Mouse (Mus musculus) midbrain, embryonic 11.5 days (tissue): Measurements from ENCODE around the gene Tmem198b. TPM values are rescaled to one million over a fixed set of nuclear protein-coding genes. Genes with fewer than 3 reads are reported as not detected.

Experiments used
- ATAC-seq: fragments of 200-750 bp; cut with Nextera tagmentation; 2 replicates; pipeline ENCODE4 v1.8.0; 2017; ENCODE audit warnings: moderate TSS enrichment, moderate library complexity; ENCODE audit not compliant: low FRiP score
- DNase-seq: peaks from one replicate; pipeline ENCODE4 v3.0.0; 2015; ENCODE audit warnings: low spot score; ENCODE audit errors: missing footprints
- H3K27ac ChIP-seq: fragments of 300-500 bp; sonication (generic); 2 replicates; pipeline ENCODE4 v1.5.1; 2014; ENCODE audit warnings: low read depth, low read length
- H3K27me3 ChIP-seq: fragments of 300-500 bp; sonication (generic); 2 replicates; pipeline ENCODE4 v1.6.1; 2014; ENCODE audit warnings: mild to moderate bottlenecking, low read length, moderate library complexity, mixed read lengths; ENCODE audit not compliant: control insufficient read depth, insufficient read depth
- H3K36me3 ChIP-seq: fragments of 300-500 bp; sonication (generic); 2 replicates; pipeline ENCODE4 v1.6.1; 2014; ENCODE audit warnings: mild to moderate bottlenecking, low read length, moderate library complexity, mixed read lengths; ENCODE audit not compliant: control insufficient read depth, insufficient read depth
- H3K4me1 ChIP-seq: fragments of 300-500 bp; sonication (generic); 2 replicates; pipeline ENCODE4 v1.6.1; 2014; ENCODE audit warnings: low read length; ENCODE audit not compliant: control insufficient read depth, insufficient read depth
- H3K4me2 ChIP-seq: fragments of 300-500 bp; sonication (generic); 2 replicates; pipeline ENCODE4 v1.6.1; 2014; ENCODE audit warnings: mild to moderate bottlenecking, moderate library complexity
- H3K4me3 ChIP-seq: fragments of 300-500 bp; sonication (generic); 2 replicates; pipeline ENCODE4 v1.5.1; 2014; ENCODE audit warnings: low read depth, low read length
- H3K9ac ChIP-seq: fragments of 300-500 bp; sonication (generic); 2 replicates; pipeline ENCODE4 v1.6.1; 2014; ENCODE audit warnings: low read length
- H3K9me3 ChIP-seq: fragments of 300-500 bp; sonication (generic); 2 replicates; pipeline ENCODE4 v1.6.1; 2016; ENCODE audit warnings: low read length; ENCODE audit not compliant: control insufficient read depth
- WGBS: fragments of 180-500 bp; shearing (Covaris S2); extraction: QIAGEN DNeasy Blood & Tissue Kit; methylation state at CpG from one replicate; pipeline ENCODE4 v1.1.7; 2014; 5-methylcytosine and 5-hydroxymethylcytosine counted together
- polyA plus RNA-seq: library from polyadenylated mRNA; unstranded; fragments of >200 nt; fragmentation: Nextera tagmentation; extraction: Ambion mirVana; gene quantifications from 2 replicates; pipeline ENCODE4 v1.2.1, GENCODE M21; 2014

Tmem198b gene
- 17.4 and 18.6 TPM in 2 replicates for polyA plus RNA-seq

DNA sequence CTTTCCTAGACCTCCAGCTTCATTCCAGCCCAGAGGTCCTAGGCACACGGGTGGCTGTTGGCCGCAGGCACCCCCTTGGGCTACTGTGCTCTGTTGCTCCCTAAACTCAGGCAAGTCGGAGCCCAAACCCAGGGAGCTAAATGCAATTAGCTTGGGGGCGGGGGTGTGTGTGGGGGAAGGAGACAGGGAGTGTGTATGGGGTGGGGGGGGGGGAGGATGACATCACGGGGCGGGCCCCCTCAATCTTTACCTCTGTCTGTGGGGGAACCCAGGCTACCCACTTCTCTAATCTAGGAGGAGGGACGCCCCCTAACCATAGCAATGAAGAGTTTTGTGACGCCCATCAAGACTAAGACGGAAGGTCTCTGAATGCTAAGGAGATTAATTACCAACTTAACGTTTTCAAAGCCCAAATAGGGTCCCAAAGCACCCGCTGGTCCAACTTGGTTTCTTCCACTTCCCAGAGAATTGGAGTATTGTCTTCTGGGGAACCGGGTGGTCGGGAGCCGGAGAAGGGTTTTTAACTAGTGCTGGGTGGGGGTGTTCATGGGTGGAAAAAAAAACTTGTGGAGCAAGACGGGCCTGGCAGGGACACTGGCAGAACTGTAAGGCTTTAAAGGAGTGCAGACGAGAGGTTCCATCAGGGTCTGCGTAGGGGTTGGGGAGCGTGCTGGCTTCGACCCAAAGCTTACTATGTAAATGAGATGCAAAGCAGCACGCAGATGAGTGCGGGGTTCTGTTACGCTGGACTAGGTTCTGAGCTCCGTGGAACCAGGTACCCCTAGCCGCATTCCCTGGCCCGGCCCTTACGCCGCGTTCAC, at the start of gene Tmem198b:
Tmem198b (minus strand) TSS at position 100 of the 821 bp plus-strand sequence.
- peak; percentile 98 for DNase-seq
- Histone ChIP-seq H3K36me3 (no peaks in the 10 kb centered on the region), H3K9ac (peak within 1 kb of the TSS; percentile 89), H3K4me3 (peak within 1 kb of the TSS; percentile 78), H3K4me2 (peak within 1 kb of the TSS; percentile 80), H3K27ac (peak within 1 kb of the TSS; percentile 93), H3K27me3 (no peaks in the 10 kb centered on the region), H3K4me1 (peaks cover 26% of the 10 kb centered on the region), H3K9me3 (no peaks in the 10 kb centered on the region)
- ATAC-seq: peak; percentile 73
- under 1% methylated on average over 28 of the region's 28 CpGs for WGBS

DNA sequence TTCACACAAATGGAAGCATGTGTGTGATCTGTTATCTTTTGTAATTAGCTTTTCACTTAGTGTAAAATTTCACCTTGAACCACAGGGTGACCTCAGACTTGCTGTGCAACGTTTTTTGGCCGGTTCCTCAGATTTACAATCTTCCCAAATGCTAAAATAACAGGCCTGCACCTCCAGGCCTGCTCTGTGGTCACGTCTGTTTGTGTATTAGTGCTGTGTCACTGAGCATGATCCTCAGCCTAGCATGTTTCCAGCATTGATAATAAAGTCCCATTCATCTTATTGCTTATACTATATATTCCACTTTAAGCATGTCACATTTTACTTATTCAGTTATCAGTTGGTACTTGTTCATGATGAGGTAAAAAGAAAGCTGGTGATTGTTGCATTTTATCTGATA, 46.2 kb upstream of the Tmem198b start:
- no peaks in the 10 kb centered on the region for H3K4me1 ChIP-seq
- WGBS: 76% methylated on average over 3 of the region's 3 CpGs
- H3K27me3 ChIP-seq: no peaks in the 10 kb centered on the region
- H3K27ac ChIP-seq: no peak overlapping the region
- no peak overlapping the region for H3K4me3 ChIP-seq
- H3K9ac ChIP-seq: no peak overlapping the region
- peak; percentile 8 for DNase-seq
- no peak overlapping the region for H3K4me2 ChIP-seq
- H3K36me3 ChIP-seq: peaks cover 6% of the 10 kb centered on the region; the same call in 1 of the 2 replicates
- ATAC-seq: no peak
- H3K9me3 ChIP-seq: no peaks in the 10 kb centered on the region

DNA sequence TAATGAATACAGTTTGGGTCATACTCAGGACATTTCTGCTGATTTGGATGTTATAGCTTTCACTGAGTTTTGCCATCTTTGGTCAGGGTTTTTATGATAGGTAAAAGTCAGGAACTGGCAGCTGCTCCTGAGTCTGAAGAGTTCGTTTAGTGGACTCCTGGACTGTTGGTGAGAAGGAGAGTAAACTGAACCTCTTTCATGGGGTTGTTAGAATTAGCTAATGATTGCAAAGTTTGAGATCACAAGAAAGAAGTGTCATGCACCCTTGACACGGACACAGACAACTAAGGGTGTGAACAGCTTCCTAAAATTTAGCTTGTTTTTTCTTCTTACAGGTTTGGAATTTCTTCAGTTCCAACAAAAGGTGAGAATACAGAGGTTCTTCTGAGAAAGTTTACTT, 44.3 kb upstream of the Tmem198b start:
- ATAC-seq: no peak
- no peak for DNase-seq
- Histone ChIP-seq H3K27me3 (no peaks in the 10 kb centered on the region), H3K27ac (no peak overlapping the region), H3K9ac (no peak overlapping the region), H3K36me3 (peaks cover 6% of the 10 kb centered on the region; the same call in 1 of the 2 replicates), H3K4me3 (no peak overlapping the region), H3K4me1 (no peaks in the 10 kb centered on the region), H3K4me2 (no peak overlapping the region), H3K9me3 (no peaks in the 10 kb centered on the region)
- WGBS: 80% methylated on average over 2 of the region's 2 CpGs

DNA sequence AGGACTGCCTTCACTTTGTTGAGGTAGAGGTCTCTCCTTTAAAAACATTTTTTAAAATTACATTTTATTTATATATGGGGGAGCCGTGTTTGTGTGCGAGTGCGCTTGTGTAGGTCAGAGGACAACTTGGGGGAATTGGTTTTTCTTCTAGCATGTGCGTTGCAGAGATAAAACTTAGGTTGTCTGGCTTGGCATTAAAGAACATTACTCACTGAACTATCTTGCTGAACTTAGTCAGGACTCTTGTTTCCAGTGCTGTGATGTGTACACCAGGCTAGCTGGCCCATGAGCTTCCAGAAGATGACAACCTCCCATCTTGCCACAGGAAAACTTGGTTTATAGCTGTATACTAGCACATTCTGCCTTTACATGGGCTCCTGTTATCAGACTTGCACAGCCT, 42.5 kb upstream of the Tmem198b start:
- H3K27ac ChIP-seq: no peak overlapping the region
- 97% methylated on average over 4 of the region's 4 CpGs for WGBS
- ATAC-seq: no peak

DNA sequence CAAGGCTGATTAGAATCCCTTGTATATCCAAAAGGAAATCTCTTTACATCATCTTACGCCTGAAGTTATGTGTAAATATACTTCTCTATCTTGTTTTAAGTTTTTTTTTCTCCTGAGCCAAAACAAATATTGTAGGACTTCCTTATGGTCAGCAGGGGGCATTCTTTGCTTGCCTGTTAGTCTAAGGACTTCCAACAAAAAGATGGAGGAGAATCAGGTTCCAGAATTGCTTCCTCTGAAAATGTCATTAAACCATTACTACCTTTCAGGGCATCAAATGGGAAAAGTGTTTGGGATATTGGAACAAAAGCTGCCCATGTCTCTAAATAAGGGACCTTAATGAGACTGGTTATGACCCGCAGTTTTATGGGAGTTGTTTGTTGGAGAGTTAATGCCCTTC, 41.3 kb upstream of the Tmem198b start:
- no peak overlapping the region for H3K4me2 ChIP-seq
- H3K36me3 ChIP-seq: peaks cover 4% of the 10 kb centered on the region; the same call in 1 of the 2 replicates
- ATAC-seq (no peak), DNase-seq (peak; percentile 88)
- no peak overlapping the region for H3K27ac ChIP-seq
- no peak overlapping the region for H3K9ac ChIP-seq
- H3K4me3 ChIP-seq: no peak overlapping the region
- 62% methylated on average over 2 of the region's 2 CpGs for WGBS
- no peaks in the 10 kb centered on the region for H3K27me3 ChIP-seq
- H3K9me3 ChIP-seq: no peaks in the 10 kb centered on the region
- no peaks in the 10 kb centered on the region for H3K4me1 ChIP-seq

More for the DNA sequence above, 42.5 kb upstream of the Tmem198b start:
- Histone ChIP-seq H3K4me2 (no peak overlapping the region), H3K9me3 (no peaks in the 10 kb centered on the region), H3K9ac (no peak overlapping the region), H3K4me3 (no peak overlapping the region), H3K4me1 (no peaks in the 10 kb centered on the region), H3K36me3 (peaks cover 4% of the 10 kb centered on the region; the same call in 1 of the 2 replicates), H3K27me3 (no peaks in the 10 kb centered on the region)
- peak; percentile 76 for DNase-seq

DNA sequence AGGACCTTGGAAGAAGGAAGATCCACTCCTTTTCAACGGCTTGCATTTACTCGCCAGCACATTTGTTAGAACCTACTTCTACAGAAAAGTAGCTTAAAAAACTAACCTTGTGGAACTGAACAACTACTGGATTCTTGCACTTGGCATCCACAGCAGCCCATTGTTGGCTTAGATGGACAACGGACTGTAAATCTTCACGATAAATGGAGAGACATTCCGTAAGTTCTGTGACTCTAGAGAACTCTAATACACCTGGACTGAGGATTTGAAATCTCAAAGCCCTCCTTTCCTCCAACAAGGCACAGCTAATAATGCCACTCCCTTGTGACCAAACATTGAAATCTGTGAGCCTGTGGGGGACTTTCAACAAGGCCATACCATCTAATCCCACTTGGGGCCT, 39.1 kb upstream of the Tmem198b start:
- Histone ChIP-seq H3K4me1 (no peaks in the 10 kb centered on the region), H3K9me3 (no peaks in the 10 kb centered on the region), H3K4me3 (no peak overlapping the region), H3K27ac (no peak overlapping the region), H3K4me2 (no peak overlapping the region), H3K36me3 (peaks cover 4% of the 10 kb centered on the region; the same call in 1 of the 2 replicates), H3K9ac (no peak overlapping the region), H3K27me3 (no peaks in the 10 kb centered on the region)
- WGBS: 95% methylated on average over 5 of the region's 5 CpGs
- DNase-seq: peak; percentile 85
- ATAC-seq: no peak

DNA sequence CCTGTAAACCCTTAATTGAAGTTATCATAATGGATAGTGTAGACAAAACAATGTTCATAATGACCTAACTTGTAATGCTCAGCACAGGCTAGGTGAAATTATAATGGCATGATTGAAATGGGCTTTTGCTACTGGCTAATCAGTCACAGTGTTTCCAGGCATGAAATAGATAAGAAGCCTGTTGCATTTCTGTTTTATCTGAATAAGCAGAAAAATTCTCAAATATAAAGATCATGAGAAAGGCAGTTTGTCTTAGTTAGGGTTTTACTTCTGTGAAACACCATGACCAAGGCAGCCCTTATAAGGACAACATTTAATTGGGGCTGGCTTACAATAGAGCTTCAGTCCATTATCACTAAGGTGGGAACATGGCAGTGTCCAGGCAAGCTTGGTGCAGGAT, 36.4 kb upstream of the Tmem198b start:
- Histone ChIP-seq H3K4me3 (no peak overlapping the region), H3K9me3 (no peaks in the 10 kb centered on the region), H3K27ac (no peak overlapping the region), H3K4me2 (no peak overlapping the region), H3K27me3 (no peaks in the 10 kb centered on the region), H3K9ac (no peak overlapping the region), H3K4me1 (no peaks in the 10 kb centered on the region), H3K36me3 (peaks cover 3% of the 10 kb centered on the region; the same call in 1 of the 2 replicates)
- no peak for DNase-seq
- no peak for ATAC-seq

DNA sequence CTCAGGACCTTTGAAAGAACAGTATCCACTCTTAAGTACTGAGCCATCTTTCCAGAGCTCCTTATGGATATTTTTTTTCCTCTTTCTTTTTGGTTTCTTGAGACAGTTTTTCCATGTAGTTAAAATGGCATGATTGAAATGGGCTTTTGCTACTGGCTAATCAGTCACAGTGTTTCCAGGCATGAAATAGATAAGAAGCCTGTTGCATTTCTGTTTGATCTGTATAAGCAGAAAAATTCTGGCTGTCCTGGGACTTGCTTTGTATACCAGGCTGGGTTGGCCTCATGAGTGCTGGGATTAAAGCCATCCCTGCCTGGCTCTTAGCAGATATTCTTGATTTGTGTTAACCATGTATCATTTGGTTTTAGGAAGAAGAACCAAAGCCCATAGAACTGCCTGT, 35.3 kb upstream of the Tmem198b start:
- no peaks in the 10 kb centered on the region for H3K27me3 ChIP-seq
- H3K4me3 ChIP-seq: no peak overlapping the region
- DNase-seq (no peak), ATAC-seq (no peak)
- no peak overlapping the region for H3K27ac ChIP-seq
- no peaks in the 10 kb centered on the region for H3K9me3 ChIP-seq
- peaks cover 3% of the 10 kb centered on the region; the same call in 1 of the 2 replicates for H3K36me3 ChIP-seq
- no peak overlapping the region for H3K4me2 ChIP-seq
- no peaks in the 10 kb centered on the region for H3K4me1 ChIP-seq
- H3K9ac ChIP-seq: no peak overlapping the region

DNA sequence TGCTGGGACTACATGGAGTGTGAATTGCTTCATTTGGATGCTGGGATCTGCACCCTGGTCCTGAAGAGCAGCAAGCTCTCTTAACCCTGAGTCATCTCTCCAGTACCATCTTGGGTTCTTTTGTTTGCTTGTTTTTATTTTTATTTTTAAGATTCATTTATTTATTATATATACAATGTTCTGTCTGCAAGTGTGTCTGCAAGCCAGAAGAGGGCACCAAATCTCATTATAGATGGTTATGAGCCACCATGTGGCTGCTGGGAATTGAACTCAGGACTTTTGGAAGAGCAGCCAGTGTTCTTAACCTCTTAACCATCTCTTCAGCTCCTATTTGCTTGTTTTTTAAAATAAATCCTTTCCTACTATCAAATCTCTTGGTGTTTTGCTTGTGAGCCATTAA, 33.2 kb upstream of the Tmem198b start:
- H3K4me3 ChIP-seq: no peak overlapping the region
- H3K9me3 ChIP-seq: no peaks in the 10 kb centered on the region
- ATAC-seq (no peak), DNase-seq (no peak)
- peaks cover 10% of the 10 kb centered on the region; the same call in 1 of the 2 replicates for H3K36me3 ChIP-seq
- no peak overlapping the region for H3K27ac ChIP-seq
- H3K9ac ChIP-seq: no peak overlapping the region
- H3K4me1 ChIP-seq: no peaks in the 10 kb centered on the region
- H3K27me3 ChIP-seq: no peaks in the 10 kb centered on the region
- no peak overlapping the region for H3K4me2 ChIP-seq
